Mouse (Mus musculus): ENCODE results near the gene Ryr2. TPM values are rescaled to one million over a fixed set of nuclear protein-coding genes. Genes with fewer than 3 reads are reported as not detected.
"Not testable (repeated sequence)": the region's sequence is repeated elsewhere in the genome, so short reads cannot be mapped to it uniquely, and the experiment has no call there.

Ryr2 gene
- polyA plus RNA-seq (2012; ENCODE audit: insufficient read depth, low replicate concordance): not detected in 2 replicates

DNA sequence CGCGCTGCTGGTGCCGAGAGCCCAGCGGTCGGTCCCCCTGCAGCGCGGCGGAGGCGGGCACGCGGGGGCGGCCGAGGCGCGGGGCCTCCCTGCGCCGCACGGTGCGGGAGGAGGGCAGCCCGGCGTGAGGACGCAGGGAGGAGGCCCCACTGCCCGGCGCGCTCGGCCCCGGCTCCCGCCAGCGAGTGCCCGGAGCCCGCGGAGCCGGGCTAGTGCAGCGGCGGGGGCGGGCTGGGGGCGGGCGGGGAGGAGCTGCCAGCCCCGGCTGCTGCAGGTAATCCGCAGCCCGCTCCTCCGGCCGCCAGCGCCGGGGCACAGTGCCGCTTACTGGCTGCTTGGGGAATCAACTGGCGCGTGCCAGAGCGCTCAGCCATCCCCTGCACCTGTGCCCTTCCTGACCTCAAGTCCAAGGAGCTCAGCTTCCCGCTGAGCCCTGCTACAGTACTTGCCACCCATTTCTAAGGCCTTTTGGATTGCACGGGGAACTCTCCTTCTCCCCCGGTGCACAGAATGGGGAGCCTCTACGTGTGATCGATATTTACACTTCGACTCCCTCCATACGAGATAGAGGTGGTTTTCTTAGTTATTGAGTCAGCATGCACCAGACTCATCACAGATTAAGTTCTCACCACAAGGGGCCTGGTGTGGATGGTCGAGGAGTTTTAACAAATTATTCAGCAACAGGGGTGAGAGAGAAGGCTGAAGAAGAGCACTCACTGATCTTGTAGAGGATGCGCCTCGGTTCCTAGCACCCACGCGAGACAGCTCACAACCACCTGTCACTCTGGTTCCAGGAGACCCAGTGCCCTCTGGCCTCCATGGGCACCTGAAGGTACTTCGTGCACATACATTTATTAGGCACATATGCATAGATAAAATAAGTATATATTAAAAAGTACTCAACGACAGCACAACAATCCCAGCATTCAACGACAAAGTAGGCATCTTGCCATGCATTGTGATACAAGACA, at the start of gene Ryr2:
Ryr2 (minus strand) TSS at position 284 of the 971 bp plus-strand sequence.
- Histone ChIP-seq H3K27me3 (replicated peaks) (peaks cover 38% of the 10 kb centered on the region), H3K36me3 (replicated peaks; ENCODE audit: low read length) (no peaks in the 10 kb centered on the region), H3K9me3 (no peaks in the 10 kb centered on the region), H3K4me3 (replicated peaks) (peak within 1 kb of the TSS; percentile 64), H3K4me1 (peaks cover 4% of the 10 kb centered on the region; the same call in 1 of the 2 replicates)
- no peak for TF ChIP-seq GATA1 (IDR thresholded peaks at IDR 0.05; ENCODE audit: borderline replicate concordance, low read length)
- no peak for TF ChIP-seq FLI1 (IDR thresholded peaks at IDR 0.05; ENCODE audit: low read length)

DNA sequence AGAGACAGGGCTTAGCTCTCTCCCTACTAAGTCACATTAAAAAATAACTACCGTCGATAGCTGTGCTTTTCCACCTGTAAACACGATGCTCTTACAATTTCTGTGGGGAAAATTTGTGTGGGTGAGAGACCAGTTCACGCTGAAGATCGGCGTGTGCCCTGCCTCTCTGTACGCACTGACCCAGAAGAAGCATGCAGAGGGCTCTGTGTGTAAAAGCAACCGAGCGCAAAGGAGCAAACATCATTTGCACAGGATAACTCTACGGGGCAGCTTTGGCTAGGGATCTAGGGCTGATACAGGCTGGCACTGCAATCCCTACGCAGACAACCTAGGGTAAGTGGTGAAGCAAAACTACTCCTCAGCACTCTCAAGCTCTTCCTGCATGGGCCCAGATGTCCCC, 47.2 kb upstream of the Ryr2 start:
- Histone ChIP-seq H3K9me3 (no peaks in the 10 kb centered on the region), H3K36me3 (replicated peaks; ENCODE audit: low read length) (no peaks in the 10 kb centered on the region), H3K4me3 (replicated peaks) (no peak overlapping the region), H3K4me1 (no peaks in the 10 kb centered on the region), H3K27me3 (replicated peaks) (peaks cover 2% of the 10 kb centered on the region)
- no peak for TF ChIP-seq FLI1 (IDR thresholded peaks at IDR 0.05; ENCODE audit: low read length)
- no peak for TF ChIP-seq GATA1 (IDR thresholded peaks at IDR 0.05; ENCODE audit: borderline replicate concordance, low read length)

DNA sequence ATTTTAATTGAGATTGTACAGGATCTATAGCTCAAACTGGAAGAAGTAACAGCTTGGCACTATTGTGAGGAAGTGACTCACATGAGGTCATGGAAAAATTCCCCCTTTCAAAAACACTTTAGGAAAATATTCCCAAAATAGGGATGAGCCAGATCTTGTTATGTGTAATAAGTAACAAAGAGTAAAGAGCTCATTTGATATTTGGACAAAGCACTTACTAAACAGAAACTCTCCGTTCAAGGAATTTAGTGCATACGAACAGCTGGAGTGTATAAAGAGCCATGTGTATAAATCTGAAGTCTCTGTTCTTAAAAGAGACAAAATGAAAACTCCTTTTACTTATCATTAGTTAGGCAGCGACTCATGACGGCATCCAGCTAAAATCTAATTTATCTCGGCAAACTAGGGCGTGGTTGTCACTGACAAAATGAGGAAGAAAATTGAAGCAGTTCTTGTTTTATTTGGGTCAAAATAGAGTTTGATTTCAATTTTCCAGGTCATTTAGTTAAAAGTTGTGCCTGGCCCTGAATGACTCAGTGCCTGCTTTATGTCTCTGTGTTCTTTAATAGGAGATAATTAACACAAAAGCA, 40.3 kb upstream of the Ryr2 start:
- Histone ChIP-seq H3K36me3 (replicated peaks; ENCODE audit: low read length) (no peaks in the 10 kb centered on the region), H3K9me3 (no peaks in the 10 kb centered on the region), H3K4me3 (replicated peaks) (no peak overlapping the region), H3K27me3 (replicated peaks) (no peaks in the 10 kb centered on the region), H3K4me1 (no peaks in the 10 kb centered on the region)
- TF ChIP-seq FLI1 (IDR thresholded peaks at IDR 0.05; ENCODE audit: low read length) (no peak), GATA1 (IDR thresholded peaks at IDR 0.05; ENCODE audit: borderline replicate concordance, low read length) (no peak)

DNA sequence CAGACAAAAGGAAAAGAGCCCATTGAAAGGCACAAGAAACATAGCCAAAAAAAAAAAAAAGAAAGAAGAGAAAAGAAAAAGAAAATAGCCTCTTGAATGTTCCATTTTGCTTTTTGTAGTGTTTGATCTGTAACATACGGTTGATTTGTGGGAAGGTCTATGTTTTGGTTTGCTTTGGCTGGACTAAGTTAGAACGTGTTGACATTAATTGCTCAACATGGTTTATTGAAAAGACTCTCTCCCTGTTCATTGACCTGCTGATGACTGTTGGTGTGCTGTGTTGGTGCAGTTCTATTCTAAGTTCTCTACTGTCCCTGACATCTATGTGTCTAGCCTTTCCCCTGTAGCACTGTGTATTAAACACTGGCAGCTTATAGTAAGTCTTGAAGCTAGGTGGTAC, 39.7 kb upstream of the Ryr2 start:
- Histone ChIP-seq H3K4me3 (replicated peaks) (no peak overlapping the region), H3K27me3 (replicated peaks) (no peaks in the 10 kb centered on the region), H3K36me3 (replicated peaks; ENCODE audit: low read length) (no peaks in the 10 kb centered on the region), H3K4me1 (no peaks in the 10 kb centered on the region), H3K9me3 (no peaks in the 10 kb centered on the region)
- TF ChIP-seq FLI1 (IDR thresholded peaks at IDR 0.05; ENCODE audit: low read length): no peak
- TF ChIP-seq GATA1 (IDR thresholded peaks at IDR 0.05; ENCODE audit: borderline replicate concordance, low read length): no peak

DNA sequence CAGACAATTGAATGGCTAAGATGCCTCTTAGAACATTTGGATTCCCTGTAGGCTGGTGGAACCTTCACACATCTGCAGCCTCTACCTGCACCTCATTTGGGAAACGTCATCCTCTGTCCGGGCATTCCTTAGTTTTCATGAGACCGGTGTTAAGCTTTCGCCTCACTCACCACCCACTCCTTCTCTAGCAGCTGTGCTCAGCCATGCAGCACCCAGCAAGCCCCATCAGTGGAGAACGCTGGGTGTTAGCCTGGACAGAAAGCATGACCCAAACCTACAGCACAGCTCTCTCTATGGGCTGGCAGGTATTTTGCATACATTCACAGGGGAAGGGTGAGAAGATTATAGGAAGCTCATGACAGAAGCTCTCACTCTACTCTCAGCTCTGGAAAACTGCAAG, 36.6 kb upstream of the Ryr2 start:
- Histone ChIP-seq H3K36me3 (replicated peaks; ENCODE audit: low read length) (no peaks in the 10 kb centered on the region), H3K9me3 (no peaks in the 10 kb centered on the region), H3K4me1 (no peaks in the 10 kb centered on the region), H3K4me3 (replicated peaks) (no peak overlapping the region), H3K27me3 (replicated peaks) (no peaks in the 10 kb centered on the region)
- TF ChIP-seq FLI1 (IDR thresholded peaks at IDR 0.05; ENCODE audit: low read length): no peak

DNA sequence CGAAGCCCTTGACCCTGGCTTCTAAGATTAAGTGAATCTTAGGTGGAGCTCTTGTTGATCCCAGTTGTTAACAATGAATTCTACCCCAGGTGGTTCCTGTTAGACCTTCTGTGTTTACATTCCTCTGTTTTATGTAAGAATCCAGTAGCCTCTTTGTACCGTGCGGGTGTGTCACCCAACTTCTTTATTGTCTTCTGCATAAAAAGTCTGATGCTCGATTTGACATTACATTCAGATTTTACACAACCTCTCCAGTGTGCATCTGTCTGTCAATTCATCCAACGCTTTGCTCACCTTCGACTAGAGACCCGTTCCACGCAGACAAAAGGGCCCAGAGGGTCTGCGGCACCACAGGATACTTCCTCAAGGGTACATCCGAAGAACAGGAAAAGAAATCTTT, 29.7 kb upstream of the Ryr2 start:
- not testable (repeated sequence) for H3K9me3 ChIP-seq; H3K27me3 ChIP-seq (replicated peaks); H3K4me1 ChIP-seq; H3K4me3 ChIP-seq (replicated peaks); H3K36me3 ChIP-seq (replicated peaks; ENCODE audit: low read length)

DNA sequence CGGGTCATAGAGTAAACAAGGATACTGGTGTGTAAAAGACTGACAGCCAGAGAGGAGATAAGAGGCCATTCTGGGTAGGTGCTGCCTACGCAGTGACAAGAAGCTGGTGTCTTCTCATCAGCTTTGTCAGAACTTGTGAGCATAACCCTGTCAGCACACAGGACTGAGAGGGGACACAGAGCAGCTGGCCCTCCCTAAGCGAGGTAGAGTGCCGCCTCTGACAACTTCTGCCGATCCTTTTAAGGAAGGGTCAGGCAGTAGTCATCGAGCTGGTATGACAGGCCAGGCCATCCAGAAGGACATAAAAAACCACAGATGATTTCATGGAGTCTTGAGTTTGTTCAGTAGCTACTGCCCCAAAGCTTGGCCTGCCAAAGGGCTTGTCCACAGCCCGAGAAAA, 26.8 kb upstream of the Ryr2 start:
- TF ChIP-seq GATA1 (IDR thresholded peaks at IDR 0.05; ENCODE audit: borderline replicate concordance, low read length): no peak
- TF ChIP-seq FLI1 (IDR thresholded peaks at IDR 0.05; ENCODE audit: low read length): no peak
- H3K27me3 ChIP-seq (replicated peaks): no peaks in the 10 kb centered on the region
- H3K4me1 ChIP-seq: no peaks in the 10 kb centered on the region
- no peaks in the 10 kb centered on the region for H3K36me3 ChIP-seq (replicated peaks; ENCODE audit: low read length)
- H3K9me3 ChIP-seq: no peaks in the 10 kb centered on the region
- H3K4me3 ChIP-seq (replicated peaks): no peak overlapping the region

DNA sequence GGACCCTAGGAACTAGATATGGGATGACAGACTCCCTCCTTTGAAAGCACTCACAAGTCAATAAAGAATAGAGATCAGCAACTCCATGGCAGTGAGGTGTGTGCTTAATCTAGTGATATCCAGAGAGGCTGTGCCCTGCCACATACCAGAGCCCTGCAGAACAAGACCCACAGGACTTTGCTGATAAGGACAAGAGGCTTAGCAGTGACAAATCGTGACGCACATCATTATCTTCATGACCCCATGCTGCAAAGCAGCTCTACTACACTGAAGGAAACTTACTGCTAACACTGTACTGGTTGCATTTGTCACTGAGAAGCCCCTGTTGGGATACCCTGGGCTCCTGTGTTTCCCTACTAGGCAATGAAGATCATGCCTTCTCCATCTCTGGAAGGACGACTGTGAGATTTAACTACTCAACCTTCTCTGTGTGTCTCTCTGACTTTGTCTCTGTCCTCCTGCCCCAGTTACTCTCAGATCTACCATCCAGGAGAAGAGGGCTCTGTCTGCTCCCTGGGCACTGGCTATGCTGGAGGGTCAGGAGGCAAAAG, 25.5 kb upstream of the Ryr2 start:
- Histone ChIP-seq H3K36me3 (replicated peaks; ENCODE audit: low read length) (no peaks in the 10 kb centered on the region), H3K4me1 (no peaks in the 10 kb centered on the region), H3K9me3 (no peaks in the 10 kb centered on the region), H3K27me3 (replicated peaks) (no peaks in the 10 kb centered on the region), H3K4me3 (replicated peaks) (no peak overlapping the region)
- TF ChIP-seq GATA1 (IDR thresholded peaks at IDR 0.05; ENCODE audit: borderline replicate concordance, low read length) (no peak), FLI1 (IDR thresholded peaks at IDR 0.05; ENCODE audit: low read length) (no peak)

DNA sequence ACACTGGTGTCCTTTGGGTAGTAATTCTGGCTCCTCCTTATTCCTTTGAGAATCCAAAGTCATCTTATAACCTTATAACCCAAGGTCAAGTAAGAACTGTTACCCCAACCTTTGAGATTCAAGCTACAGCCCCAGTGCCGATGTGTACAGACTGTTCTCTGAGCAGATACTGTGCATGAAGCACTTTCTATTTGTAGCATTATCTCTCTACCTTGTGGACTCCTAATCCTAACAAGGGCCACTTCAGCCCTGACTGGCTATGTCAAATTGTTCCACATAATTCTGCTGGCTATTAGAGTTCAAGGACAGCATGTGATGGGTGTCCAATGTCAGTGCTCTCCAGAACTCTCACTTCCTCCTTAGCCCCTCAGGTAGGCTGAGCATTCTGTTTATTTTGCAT, 22.4 kb upstream of the Ryr2 start:
- Histone ChIP-seq H3K36me3 (replicated peaks; ENCODE audit: low read length) (no peaks in the 10 kb centered on the region), H3K4me1 (no peaks in the 10 kb centered on the region), H3K27me3 (replicated peaks) (no peaks in the 10 kb centered on the region), H3K9me3 (no peaks in the 10 kb centered on the region), H3K4me3 (replicated peaks) (no peak overlapping the region)
- TF ChIP-seq GATA1 (IDR thresholded peaks at IDR 0.05; ENCODE audit: borderline replicate concordance, low read length) (no peak), FLI1 (IDR thresholded peaks at IDR 0.05; ENCODE audit: low read length) (no peak)

DNA sequence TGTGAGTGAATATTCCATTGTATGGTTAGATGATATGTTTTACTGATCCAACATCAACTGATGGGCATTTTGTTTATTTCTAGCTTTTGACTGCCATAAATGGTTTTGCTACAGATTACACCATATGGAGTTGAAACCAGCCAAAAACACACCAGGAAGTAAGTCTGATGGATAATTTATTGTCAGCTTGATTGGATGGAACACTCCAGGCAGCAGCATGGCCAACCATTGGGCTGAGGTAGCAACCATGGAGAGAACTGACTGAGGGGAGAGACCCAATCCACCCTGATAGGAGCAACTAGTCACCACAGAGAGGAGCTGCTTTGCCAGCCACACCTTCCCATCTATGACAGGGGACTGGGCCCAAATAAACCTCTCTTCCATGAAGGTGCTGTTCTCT, 19.4 kb upstream of the Ryr2 start:
- no peaks in the 10 kb centered on the region for H3K36me3 ChIP-seq (replicated peaks; ENCODE audit: low read length)
- H3K4me1 ChIP-seq: no peaks in the 10 kb centered on the region
- H3K4me3 ChIP-seq (replicated peaks): no peak overlapping the region
- TF ChIP-seq FLI1 (IDR thresholded peaks at IDR 0.05; ENCODE audit: low read length) (no peak), GATA1 (IDR thresholded peaks at IDR 0.05; ENCODE audit: borderline replicate concordance, low read length) (no peak)
- H3K27me3 ChIP-seq (replicated peaks): no peaks in the 10 kb centered on the region
- no peaks in the 10 kb centered on the region for H3K9me3 ChIP-seq

All from megakaryocyte, embryonic 14.5 days (primary cell).